Mouse (Mus musculus) adrenal gland, postnatal 10 days (tissue): ENCODE measurements around the gene Cux1. TPM values are rescaled to one million over a fixed set of nuclear protein-coding genes. Genes with fewer than 3 reads are reported as not detected.
A peak's percentile ranks its signal among the peaks of the same experiment; 100 is the strongest.

Source experiments
- DNase-seq: peaks from one replicate; pipeline ENCODE4 v3.0.0; 2021; ENCODE audit warnings: mixed read lengths
- total RNA-seq, 2 experiments: library from RNA; stranded (reverse); gene quantifications; 2 replicates each; pipeline ENCODE4 v1.2.3; 2021

The Cux1 gene
- total RNA-seq, 2 experiments from 2014 or later: 79.1 to 95.4 TPM

DNA sequence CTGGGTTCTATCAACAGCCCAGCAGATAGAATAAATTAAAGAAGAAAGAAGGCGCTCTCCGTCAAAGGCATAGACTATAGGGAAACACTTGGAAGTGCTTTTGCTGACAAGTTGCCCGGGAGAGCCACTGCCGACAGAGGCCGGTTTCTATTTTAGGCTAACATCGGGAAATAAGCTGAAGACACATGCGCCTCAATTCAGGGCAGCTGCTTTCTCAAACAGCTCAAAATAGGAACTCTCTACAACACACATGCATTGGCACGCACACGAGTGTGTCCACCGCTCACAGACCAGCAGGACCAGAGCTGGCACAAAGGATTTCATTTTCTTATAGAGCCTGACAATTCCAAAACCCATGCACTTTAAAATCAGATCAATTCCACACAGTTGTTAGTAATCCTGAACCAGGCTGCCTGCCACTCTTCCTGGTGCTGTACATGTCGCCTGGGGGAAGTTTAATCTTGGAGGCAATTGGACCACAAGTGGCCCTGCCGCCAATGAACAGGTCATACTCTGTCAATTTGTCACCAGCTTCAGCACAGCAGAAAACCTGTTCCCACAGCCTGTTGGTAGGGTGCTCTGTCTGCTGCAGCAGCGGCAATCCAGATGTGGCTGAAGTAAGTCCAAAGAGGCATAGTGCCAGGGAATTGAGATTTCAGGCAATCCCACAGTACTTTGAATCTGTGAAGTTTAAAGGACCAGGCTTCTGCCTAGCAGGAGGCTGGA lies 139.4 kb downstream of the Cux1 start:
- no peak for DNase-seq

DNA sequence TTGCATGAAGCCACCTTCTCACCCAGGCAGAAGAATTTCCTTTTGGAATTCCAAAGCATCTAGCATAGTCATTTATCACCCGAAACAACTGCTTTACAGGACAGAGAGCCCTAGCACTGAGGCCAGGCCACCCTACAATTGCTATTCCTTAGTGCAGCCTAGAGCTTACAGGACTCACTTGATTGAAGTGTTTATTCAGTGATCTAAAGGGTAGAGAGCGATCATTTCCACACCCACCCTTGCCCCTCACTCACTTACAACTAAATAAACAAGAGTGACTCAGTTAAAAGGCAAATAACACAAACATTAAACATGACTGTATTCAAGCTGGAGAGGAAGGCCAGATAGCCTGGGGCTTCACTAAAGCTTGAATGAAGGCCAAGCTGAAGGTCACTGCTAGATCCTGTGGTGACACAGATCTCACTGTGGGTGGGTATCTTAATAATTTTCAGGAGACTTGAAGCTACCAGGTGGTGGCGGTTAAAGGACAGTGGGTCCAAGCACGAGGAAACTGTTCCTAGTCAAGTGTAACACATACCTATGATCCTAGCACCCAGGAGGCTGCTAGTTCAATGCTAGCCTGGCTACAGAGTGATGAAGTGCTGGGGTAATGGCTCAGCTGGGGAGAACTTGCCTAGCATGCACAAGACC lies 140.0 kb downstream of the Cux1 start:
- peak; percentile 37 for DNase-seq

DNA sequence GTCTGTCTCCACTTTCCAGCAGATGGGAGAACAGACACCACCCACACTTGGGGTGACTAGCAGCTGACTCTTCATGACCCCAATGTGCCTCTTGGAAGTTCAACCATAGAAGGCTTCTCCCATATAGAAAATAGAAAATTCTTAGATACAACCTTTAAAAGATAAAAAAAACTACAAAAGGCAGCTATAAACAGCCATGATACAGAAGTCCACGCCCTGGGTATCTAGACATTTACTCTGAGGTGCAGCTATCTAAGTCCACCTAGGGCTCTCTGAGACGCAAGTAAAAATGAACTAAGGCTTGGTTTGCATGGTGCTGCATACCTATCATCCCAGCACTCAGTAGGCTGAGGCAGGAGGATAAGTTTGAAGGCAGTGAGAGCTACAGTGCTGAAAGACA lies 144.3 kb downstream of the Cux1 start:
- DNase-seq: no peak

DNA sequence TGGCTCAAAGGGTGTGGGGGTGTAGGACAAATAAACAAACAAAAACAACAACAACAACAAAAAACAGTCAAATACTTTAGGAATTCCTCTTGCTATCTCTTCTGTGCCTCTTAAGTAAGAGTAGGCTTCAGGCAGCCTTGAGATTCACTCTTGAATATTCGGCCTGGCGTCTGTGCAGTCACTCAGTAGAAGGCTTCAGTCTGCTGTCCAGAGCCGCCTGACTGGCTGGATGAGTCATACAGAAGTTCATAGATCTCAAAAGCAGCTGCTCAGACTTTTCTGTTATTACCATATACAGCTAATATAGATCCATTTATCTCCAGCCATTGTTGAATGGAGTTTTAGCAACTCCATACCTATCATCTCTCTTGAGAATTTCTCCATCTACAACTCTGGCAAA lies 145.4 kb downstream of the Cux1 start:
- DNase-seq: peak; percentile 32

DNA sequence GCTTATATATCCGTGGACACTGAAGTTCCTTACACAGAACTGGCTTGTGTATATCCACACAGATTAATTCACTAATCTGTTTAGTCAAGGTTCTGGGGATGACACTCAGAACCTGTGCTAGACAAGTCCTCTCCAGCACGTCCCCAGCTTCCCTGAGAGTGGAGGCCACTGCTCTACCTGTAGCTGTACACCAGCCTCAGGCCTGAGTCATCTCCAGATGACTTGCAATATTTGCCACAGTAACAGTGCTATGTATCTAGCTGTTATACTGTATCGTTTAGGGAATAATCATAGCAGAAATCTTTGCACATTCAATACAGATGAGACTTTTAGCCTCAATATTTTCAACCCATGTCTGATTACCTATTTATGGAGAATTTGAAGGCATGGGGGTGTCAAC lies 146.0 kb downstream of the Cux1 start:
- no peak for DNase-seq

DNA sequence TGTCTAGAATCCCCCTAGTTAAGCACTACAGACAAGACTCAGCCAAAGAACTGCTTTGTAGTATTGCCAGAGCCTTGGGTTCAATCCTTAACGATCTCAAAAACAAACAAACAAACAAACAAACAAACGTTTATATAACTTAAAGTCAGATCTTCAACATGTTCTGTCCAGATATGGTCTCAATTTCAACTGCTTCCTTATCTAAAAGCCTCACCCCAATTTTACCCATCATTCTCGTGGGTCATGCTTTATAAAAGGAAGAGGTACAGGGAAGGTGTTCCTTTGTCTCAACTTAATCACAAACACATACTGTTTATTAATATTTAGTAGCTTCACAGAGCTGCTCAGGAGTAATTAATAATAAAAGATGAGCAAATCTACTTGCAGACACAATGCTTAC lies 146.9 kb downstream of the Cux1 start:
- DNase-seq: no peak

DNA sequence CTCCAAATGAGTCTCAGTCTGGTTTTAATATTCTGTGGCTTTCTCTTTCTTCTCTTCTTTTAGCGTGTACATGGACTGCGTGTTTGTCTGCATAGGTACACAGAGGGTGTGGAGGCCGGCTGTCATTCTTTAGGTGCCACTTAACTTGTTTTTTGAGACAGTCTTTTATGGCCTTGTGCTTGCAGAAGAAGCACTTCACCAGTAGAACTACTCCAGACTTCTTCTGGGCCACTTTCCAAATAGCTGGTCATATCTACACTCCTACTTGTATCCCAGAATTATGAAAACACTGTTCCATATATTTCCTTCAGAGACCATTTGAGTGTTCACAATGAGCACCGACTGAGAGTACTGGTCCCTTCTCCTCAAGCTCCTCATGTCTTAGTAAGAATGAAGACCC lies 149.4 kb downstream of the Cux1 start:
- DNase-seq: no peak

DNA sequence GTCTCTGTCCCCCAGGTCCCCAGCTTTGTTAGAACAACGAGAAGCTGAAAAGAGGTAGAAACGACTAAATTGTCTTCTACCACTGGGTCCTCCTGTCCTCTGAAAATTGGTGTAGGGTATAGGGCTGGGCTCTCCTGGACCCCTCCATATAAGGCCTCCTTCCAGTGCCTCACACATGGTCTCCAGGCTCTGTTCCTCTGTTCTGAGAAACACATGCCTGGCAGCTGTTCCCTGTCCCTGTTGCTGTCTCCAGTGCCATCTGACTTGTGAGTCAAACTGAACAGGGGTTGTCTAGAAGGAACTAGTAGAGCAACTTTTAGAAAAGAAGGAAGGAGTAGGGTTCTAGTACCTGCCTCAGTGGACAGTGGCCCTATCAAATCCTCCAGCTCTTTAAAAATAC lies 152.8 kb downstream of the Cux1 start:
- DNase-seq: no peak

DNA sequence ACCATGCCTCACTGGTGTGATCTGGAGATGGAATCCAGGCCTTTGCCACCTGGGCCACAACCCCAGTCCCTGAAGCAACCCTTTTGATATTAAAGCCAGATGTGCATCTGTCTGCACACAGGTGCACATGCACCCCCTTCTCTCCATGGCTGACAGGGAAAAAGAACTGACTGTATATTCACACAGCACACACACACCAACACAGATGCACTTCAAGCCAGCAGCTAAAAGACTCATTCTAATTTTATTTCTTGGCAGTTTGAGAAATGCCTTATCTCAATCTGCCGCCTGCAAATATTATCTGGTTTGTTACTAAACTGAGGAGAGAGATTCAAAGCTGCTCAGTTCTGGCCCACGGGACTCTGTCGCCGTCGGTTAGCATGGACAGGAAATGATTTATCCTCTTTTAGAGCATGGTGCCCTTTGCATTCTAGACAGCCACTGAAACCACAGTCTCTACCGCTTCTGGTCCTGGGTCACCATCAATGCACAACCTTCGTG lies 156.6 kb downstream of the Cux1 start:
- no peak for DNase-seq

DNA sequence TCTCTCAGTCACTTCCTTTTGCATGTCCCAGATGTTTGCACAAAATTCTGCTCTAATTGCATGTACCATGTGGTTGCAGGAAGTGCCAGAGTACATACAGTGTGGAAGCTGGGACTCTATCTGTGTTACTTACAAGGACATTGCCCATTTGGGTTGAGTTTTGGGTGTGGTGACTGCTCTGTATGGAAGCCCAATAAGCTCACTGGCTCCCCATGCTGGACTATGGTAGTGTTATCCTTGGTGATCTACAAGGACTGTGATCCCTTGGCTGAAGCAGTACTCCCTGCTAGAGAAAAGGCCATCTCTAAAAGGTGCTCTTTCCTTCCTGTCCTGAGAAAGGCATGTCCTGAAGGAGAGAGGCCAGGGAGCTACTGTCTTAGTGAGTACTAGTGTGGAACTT lies 160.9 kb downstream of the Cux1 start:
- peak; percentile 22 for DNase-seq

DNA sequence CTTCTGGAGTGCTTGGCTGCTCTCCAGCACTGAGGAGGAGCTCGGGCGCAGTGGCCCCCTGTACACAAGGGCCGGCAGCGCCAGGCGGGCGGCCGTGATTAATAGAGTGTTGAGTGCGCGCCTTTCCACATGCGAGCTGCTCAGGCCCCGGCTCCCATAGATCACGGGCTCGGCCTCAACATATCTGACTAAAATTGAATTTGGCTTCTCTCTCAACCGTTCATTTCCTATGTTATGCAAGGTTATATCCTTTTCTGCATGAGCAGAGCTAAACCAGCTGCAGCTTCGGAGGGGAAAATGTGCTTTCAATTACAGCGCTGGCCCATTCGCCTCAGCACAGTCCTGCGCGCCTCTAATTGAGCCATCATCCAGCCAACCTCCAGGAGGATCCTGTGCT lies 163.7 kb downstream of the Cux1 start:
- DNase-seq: peak; percentile 66

DNA sequence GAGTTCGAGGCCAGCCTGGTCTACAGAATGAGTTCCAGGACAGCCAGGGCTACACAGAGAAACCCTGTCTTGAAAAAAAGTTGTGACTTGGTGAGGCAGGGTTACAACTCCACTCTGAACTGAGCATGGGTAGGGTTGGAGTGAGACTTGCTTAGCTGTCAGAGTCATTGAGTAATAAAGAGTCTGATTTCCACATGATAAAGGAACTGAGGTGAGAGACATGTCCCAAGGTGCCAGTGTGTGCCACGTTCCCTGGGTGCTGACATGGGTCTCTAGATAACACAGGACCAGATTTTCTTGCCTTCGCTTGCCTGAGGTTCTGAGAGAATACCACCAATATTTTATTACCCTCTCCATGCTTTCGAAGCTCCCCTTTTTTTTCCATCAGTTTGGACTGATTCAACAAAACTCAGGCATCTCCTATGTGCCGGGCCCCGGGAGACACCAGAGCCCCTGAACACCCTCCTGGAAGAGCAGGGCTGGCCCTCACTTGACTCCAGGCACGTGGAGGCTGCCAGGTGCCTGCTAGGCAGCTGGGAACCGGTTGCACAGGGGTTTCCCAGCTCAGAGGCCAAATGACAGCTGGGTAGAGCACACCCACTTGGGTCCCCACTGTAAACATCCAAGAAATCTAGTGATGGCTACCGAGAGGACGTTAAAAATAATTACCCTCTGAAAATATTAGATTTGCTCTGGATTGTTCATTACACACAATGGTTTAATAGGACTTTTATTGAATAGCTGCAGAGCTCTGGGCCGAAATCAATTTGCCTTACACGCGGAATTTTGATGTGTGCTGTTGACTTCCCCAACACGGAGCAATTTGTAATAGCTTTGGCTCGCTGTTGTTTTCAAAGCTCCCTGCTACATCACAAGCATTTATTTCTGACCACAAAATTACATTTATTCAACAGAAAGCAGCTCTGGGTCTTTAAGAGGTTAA lies 164.4 kb downstream of the Cux1 start:
- no peak for DNase-seq

DNA sequence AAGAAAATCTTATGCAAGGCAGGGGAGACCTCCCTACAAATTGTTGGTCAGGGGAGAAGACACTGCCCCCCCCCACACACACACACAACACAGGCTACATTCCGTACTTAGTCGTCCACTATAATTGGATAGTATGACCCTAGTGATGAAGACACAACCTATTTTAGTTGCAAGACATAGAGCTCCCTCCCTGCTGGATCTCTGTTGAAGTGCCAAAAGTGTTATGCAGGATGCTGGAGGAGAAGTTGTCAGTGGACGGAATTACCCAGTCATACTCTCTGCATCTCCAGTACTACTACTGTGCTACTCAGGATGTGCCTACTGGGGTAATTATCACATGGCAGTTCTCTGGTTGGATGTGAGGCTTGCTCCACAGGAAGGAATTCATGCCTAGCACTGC lies 168.6 kb downstream of the Cux1 start:
- DNase-seq: no peak

DNA sequence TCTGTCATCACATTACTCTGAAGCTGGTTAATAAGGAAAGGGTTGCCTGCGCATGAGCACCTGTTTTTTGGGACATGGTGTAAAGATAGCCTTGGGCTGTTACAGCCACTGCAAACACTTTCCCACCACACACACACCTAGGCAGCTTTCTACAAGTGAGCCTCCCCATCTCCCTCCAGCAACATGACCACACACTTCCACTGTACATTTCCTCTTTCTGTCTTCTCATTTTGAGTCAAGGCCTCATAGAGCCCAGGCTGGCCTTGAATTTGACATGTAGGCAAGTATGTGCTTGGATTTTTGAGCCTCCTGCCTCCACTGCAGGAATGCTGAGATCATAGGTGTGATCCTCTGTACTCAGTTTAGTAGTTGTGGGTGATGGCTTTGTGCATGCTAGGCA lies 170.6 kb downstream of the Cux1 start:
- no peak for DNase-seq

DNA sequence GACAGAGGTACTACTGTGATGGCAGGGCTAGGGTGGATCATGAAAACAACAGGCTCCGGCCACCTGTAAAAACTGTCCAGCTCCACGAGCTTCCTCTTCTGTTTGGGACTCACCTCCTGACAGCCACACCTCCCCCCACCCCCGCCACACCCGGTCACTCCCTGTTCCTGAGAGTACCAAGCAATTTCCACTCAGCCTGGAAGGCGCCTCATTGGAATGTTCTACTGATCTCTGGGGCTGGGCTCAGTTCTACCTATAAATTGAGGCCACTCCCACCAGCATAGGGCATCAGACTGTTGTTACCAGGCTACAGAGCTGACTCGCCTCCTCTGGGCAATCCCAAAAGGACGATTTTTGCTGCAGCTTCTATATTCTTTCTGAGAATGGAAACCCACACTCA lies 171.0 kb downstream of the Cux1 start:
- DNase-seq: no peak

DNA sequence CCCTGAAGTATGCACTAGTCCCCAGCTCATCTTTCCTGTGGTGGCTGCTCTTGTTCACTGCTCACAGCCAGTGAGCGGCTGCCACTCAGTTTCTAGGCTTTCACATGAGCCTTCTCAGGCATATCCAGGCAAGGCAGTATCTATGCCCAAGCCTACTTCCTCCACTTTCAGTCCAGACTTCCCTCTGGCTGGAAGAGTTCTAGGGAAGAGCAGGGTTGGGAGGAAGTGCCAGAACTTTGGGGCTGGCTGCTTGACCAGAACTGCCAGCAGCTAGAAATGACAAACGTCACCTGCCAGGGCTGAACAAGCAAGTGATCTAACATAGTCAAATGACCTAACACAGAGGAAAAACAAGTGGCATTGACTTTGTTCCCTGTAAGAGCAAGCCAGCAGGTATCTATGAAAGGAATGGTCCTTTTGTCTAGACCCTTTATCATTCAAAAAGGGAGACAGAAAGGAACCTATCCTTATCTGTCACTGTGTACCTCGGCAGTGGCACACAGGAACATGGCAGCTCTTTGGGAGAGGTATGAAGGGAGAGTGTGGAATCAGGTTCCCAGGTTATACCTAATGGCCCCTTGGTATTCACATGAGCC lies 171.6 kb downstream of the Cux1 start:
- no peak for DNase-seq

DNA sequence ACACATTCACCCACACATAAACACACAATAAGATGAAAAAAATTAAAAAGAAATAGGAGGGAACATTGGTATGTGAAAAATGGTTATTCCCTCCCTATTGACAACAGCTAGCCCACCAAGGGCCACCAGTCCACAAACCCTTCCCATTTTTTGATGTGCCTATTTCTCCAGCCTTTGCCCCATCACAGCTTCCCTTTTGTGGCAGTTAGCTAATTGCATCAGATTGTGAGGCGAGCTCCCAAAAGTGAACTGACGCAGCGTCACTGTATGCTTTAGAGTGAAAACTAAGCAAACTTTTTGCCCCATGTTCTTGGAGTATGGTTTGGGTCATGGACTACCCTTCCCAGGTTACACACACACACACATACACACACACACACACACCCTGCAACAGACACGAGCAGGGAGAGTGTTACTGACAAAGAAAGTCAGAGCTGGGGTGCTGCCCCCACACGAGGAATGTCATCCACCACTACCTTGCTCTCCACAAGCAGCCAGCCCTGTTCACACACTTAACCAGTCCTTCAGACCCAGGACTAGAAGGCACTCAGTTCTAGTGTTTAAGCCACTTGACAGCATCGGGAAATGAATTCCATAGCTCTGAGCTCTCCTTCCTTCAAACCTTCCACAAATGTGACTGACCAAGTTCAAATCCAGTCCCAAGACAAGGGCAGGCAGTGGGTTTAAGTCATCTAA lies 172.6 kb downstream of the Cux1 start:
- no peak for DNase-seq

DNA sequence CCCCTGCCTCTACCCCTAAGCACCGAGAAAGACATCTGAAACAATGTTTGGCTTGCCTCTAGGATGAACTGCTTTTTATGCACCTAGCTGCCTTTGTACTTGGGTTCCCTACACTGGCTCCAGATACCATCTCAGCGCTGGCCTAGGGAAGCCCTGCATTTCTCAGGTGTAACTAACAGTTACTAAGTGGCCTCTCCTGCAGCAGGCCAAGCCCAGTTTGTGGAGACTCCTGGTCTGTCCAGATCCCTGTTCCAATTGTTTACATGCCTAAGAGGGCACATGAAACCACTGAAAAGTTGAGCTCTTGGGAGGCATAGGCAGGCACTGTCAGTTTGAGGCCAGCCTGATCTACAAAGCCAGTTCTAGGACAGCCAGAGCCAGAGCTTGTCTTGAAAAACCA lies 173.7 kb downstream of the Cux1 start:
- no peak for DNase-seq

DNA sequence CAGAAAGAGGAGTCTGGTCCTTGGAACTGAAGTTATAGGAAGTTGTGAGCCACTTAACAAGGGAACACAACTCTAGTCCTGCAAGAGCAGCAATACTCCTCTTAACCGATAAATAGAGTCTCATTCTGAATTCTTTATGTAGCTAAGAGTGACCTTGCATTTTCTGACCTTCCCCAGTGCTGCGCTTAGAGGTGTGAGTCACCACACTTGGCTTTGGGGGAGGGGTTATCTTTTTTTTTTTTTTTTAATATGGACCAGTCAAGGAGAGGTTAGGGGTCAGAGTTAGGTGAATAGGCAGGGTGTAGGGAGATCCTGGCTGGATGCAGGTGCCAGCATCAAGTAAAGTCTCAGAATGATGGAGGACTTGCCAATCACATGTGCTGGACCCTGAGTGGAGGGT lies 180.5 kb downstream of the Cux1 start:
- no peak for DNase-seq

DNA sequence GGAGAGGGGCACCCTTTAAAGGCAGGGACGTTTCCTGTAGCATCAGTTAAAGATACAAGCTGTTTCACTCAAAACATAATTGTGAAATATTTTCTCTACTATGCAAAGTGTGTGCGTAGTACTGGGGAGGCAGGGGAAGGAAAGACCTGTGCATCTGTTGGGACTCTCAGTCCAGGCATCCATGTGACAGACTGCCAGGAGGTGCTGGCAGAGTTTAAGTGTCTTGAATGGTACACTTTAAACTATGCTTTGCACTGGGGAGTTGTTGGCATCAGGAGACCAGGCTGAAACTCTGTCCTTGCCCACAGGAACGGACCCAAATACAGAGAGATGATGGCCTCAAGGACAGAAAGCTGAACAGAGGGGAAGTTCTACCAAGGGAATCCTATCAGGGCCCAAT lies 182.1 kb downstream of the Cux1 start:
- DNase-seq: no peak

DNA sequence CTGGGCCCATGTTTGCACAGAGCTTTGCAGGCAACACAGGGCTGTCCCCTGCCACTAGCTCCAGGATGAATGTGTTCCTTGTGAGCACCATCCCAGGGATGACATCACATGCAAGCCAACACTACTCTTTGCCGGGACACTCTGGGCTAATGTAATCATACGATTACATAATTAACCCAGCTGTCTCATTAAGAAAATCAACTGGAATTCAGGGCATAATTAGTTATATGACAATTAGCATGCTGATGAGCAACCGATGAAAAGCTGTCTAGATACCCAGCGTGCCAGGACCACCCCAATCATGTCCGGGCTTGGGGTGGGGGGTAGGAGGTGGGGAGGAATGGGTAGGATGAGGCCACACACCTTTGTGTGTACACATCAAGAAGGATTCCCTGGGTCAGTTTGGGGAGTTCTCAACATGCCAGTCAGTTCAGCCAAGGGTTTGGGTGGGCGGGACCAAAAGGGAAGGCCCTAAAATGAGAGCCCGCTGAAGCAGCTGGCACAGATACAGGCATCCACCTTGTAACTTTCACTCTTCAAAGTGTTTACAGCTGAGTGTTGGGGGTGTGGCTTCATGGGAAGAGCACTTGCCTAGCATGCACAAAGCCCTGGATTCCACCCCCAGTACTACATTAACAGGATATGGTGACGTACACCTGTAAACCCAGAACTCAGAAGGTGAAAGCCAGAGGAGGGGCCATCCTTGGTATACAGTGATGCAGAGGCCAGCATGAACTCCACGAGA lies 184.9 kb downstream of the Cux1 start:
- no peak for DNase-seq
